Mouse (Mus musculus): ENCODE data around the gene Orm3. TPM values are rescaled to one million over a fixed set of nuclear protein-coding genes. Genes with fewer than 3 reads are reported as not detected.
"Not testable (repeated sequence)": the region's sequence is repeated elsewhere in the genome, so short reads cannot be mapped to it uniquely, and the experiment has no call there.

The Orm3 gene
- not detected in 2 replicates for polyA plus RNA-seq (2016; fragmentation: Nextera tagmentation; extraction: Ambion mirVana)

DNA sequence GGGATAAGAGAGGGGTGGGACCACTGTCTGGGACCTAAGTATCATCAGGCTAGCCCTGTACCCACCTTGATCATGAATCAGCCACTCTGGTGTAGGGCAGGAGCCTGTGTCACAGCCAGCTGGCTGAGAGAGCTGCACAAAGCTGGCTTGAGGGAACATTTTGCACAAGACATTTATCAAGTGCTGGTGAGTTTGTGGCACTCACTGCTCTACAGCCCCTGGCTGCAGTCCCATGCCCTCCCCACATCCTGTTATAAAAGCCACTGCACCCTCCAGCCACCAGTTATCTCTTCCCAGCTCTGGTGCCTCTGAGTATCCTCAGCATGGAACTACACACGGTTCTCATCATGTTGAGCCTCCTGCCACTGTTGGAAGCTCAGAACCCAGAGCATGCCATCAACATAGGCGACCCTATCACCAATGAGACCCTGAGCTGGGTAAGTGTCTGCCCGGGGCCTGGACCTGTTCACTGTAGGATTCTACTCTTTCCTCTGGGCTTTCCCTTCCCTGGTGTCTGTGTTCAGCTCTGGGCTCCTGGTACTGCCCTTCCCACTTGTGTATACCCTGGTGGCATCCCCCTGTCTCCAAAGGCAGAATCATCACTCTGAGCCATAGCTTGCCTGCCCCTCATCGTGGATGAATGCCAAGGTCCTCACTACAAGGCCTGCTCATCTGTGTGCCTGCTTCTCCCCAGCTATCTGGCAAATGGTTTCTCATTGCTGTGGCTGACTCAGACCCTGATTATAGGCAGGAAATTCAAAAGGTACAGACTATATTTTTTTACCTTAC is at the start of gene Orm3:
Gene Orm3, plus strand, starts transcription at position 286 of the 789 bp plus-strand sequence.
- Histone ChIP-seq H3K4me3 (no peak within 1 kb of the TSS), H3K27ac (no peak within 1 kb of the TSS), H3K9me3 (replicated peaks) (no peaks in the 10 kb centered on the region), H3K9ac (no peak within 1 kb of the TSS), H3K36me3 (no peaks in the 10 kb centered on the region), H3K4me2 (no peak within 1 kb of the TSS), H3K4me1 (no peaks in the 10 kb centered on the region), H3K27me3 (replicated peaks) (no peaks in the 10 kb centered on the region; the same call in 1 of the 2 replicates)
- 44% methylated on average over 4 of the region's 4 CpGs for WGBS (ENCODE audit: insufficient replicate concordance)
- no peak for ATAC-seq

DNA sequence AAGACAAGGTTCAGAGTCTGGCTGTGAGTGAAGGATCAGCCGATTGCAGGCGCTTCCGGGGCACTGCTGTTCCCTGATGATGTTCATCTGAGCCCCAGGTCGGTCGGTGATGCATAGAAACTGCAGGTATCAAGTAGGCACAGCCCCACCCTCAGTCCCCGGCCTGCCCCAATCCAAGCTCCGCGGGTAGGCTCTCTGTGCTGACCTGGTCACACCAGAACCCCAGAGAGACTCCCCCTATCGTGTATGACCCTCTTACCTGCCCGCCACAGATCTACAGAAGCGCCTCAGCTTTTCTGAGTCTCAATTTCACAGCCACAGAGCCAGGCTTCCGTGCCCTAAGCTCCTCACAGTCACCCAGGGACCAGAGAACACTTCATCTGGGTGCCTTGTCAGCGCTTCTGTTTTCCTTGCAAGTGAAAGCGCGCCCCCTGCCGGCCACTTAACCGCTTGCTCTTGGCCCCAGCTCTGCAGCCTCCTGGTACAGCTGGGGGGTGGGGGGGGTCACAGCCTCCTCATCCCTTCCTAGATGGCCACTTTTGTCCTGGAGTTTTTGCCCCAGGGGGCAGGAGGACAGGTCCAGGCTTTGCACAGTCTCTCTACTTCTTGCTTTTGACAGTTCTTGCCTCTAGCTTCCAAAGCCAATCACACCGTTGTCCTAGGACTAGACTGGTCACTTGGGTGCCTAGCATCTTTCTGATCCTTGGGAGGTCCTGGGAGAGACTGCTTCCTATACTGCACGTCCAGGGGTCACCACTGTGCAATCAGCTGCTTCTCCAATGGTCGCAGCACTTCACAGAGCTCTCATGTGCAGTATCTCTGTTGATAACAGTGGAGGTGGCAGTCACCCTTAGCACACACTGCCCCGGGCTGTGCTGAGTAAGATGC is 48.5 kb upstream of the Orm3 start:
- 0 out of 2 replicates have a peak, but pooled peaks have one; percentile 22 for ATAC-seq
- H3K4me1 ChIP-seq, result no peaks in the 10 kb centered on the region

DNA sequence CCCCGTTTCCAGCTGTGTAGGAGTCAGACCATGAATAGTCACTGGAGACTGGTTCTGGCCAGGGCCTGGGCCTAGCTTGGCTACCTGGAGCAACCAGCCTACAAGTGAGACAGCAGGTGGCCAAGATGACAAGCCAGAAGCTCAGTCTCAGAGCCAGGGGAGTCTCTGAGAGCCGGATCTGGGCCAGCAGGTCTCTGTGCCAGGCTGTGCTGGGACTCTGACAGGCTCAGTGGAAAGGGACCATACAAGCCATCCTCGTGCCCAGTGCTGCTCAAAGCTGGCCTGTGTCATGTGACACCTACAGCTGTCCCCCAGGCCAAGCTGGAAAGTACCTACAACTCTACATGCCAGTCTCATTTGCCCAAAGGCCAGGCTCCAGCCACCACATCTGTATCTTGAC is 47.6 kb upstream of the Orm3 start:
- no peaks in the 10 kb centered on the region for H3K4me1 ChIP-seq
- no peak overlapping the region for H3K4me3 ChIP-seq
- no peaks in the 10 kb centered on the region for H3K9me3 ChIP-seq (replicated peaks)
- no peak overlapping the region for H3K4me2 ChIP-seq
- 54% methylated on average over 3 of the region's 3 CpGs for WGBS (ENCODE audit: insufficient replicate concordance)
- ATAC-seq, result no peak
- no peak overlapping the region for H3K9ac ChIP-seq
- no peak overlapping the region for H3K27ac ChIP-seq
- no peaks in the 10 kb centered on the region for H3K27me3 ChIP-seq (replicated peaks)
- peaks cover 5% of the 10 kb centered on the region; the same call in 1 of the 2 replicates for H3K36me3 ChIP-seq

More for the DNA sequence above, 48.5 kb upstream of the Orm3 start:
- no peaks in the 10 kb centered on the region for H3K27me3 ChIP-seq (replicated peaks)
- peaks cover 6% of the 10 kb centered on the region; the same call in 1 of the 2 replicates for H3K36me3 ChIP-seq
- no peak overlapping the region for H3K9ac ChIP-seq
- no peaks in the 10 kb centered on the region for H3K9me3 ChIP-seq (replicated peaks)
- no peak overlapping the region for H3K4me3 ChIP-seq
- WGBS (ENCODE audit: insufficient replicate concordance), result 28% methylated on average over 21 of the region's 21 CpGs
- no peak overlapping the region for H3K4me2 ChIP-seq
- no peak overlapping the region for H3K27ac ChIP-seq

DNA sequence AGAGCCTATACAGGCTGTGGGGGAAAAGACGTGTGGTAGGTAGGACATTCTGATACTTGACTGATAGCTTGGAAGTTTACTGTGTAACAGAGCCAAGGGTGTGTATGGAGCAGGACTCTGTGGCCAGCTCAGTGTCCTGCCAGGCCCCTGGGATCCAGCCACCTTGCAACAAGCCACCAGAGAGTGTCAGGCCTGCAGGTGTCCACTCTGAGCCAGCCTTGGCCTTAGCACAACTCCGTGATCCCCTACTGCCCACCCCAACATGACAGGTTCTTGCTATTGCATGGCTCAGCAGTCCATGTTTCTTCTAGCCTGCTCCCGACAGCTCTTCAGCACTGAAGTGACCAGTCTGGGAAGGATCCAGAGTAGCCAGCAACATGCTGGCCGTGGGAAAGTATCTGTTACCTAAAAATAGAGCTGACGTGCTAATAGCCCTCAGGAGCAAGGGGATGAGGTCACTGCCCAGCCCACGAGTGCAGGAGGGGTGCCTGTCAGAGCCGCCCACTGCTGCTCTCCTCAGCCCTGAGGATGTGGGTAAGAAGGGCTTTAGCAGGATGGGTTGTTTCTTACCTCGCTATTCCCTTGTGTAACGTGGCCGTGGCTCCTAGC is 45.6 kb upstream of the Orm3 start:
- no peak overlapping the region for H3K27ac ChIP-seq
- WGBS (ENCODE audit: insufficient replicate concordance), result 45% methylated on average over 10 of the region's 10 CpGs

DNA sequence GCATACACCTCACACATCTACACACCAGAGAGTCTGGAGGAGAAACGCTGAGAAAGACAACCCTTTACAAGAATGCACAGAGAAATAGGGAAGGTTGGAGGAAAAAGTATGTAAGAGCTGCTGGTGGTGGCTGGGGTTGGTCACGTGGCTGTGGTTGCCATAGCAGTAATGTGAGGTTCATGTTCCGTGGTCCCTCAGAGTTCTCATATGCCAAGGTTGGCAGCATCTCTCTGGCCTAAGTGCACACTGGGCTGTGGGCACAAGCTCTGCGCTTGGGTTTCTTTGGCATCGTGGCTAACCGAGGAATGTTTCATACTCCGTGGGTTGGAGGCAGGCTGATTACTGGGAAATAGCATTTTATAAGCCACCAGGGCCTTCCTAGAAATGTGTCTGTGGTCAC is 44.5 kb upstream of the Orm3 start:
- ATAC-seq, result no peak
- no peak overlapping the region for H3K4me3 ChIP-seq
- no peak overlapping the region for H3K27ac ChIP-seq
- WGBS (ENCODE audit: insufficient replicate concordance), result 62% methylated on average over 7 of the region's 7 CpGs
- H3K9me3 ChIP-seq (replicated peaks), result no peaks in the 10 kb centered on the region
- H3K4me1 ChIP-seq, result no peaks in the 10 kb centered on the region
- H3K27me3 ChIP-seq (replicated peaks), result no peaks in the 10 kb centered on the region
- H3K9ac ChIP-seq, result no peak overlapping the region
- no peak overlapping the region for H3K4me2 ChIP-seq
- peaks cover 5% of the 10 kb centered on the region; the same call in 1 of the 2 replicates for H3K36me3 ChIP-seq

More for the DNA sequence above, 45.6 kb upstream of the Orm3 start:
- Histone ChIP-seq H3K4me1 (no peaks in the 10 kb centered on the region), H3K9me3 (replicated peaks) (no peaks in the 10 kb centered on the region), H3K27me3 (replicated peaks) (no peaks in the 10 kb centered on the region), H3K9ac (no peak overlapping the region), H3K4me2 (no peak overlapping the region), H3K4me3 (no peak overlapping the region), H3K36me3 (peaks cover 5% of the 10 kb centered on the region; the same call in 1 of the 2 replicates)
- ATAC-seq, result no peak

DNA sequence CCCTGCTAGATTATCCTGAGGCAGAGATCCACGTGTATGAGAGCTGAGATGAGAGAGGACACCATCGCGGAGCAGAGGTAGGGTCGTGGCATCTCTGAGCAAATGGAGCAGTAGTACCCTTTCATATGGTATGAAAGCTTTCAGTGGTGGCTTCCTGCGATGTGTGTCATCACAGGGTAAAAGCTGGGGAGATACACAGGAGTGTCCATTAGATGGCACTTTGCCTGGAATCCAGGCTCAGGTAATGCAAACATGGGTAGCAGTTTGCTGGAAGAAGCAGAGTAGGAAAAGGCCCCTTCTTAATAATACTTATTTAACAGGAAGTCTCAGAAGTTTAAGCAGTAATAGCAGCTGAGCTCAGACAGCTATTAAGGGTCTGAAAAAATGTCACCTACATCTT is 41.9 kb upstream of the Orm3 start:
- H3K9me3 ChIP-seq (replicated peaks), result no peaks in the 10 kb centered on the region
- no peaks in the 10 kb centered on the region for H3K4me1 ChIP-seq
- WGBS (ENCODE audit: insufficient replicate concordance), result 57% methylated on average over 5 of the region's 5 CpGs
- H3K9ac ChIP-seq, result no peak overlapping the region
- H3K4me2 ChIP-seq, result no peak overlapping the region
- H3K27ac ChIP-seq, result no peak overlapping the region
- H3K36me3 ChIP-seq, result 0 out of 2 replicates have a peak, but pooled peaks cover 7% of the 10 kb centered on the region
- no peaks in the 10 kb centered on the region for H3K27me3 ChIP-seq (replicated peaks)
- H3K4me3 ChIP-seq, result no peak overlapping the region
- no peak for ATAC-seq

DNA sequence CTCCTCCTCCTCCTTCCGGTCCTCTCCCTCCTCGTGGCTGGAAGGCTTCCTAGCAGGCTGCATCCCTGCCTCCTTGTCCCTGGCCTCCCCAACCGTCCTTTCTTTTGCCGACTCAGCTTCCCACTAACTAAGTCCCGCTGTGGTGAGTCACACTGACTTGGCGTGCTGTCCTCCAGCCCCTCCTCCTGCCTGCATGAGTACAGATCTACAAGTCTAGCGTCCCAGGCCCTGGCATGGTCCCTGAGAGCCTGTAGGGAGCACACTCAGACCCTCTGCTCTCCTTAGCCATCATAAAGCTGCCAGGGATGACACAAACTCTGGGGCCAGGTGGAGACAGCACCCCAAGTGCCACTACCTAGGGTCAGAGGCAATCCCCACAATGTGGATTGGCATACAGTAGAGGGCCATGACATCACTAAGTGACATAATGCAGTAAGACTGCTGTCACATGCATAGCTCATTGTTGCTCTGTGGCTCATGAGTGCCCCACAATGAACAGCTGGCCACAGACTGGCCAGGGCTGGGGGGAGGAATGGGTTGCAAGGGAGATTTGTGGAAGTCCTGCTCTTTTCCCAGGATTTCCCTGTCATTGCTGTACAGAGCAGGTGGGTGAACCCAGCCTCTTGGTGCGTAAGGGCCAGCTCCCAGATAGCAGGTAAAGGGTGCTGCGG is 39.8 kb upstream of the Orm3 start:
- no peak overlapping the region for H3K27ac ChIP-seq
- 45% methylated on average over 9 of the region's 9 CpGs for WGBS (ENCODE audit: insufficient replicate concordance)
- H3K27me3 ChIP-seq (replicated peaks), result no peaks in the 10 kb centered on the region; the same call in 1 of the 2 replicates
- no peak for ATAC-seq
- no peaks in the 10 kb centered on the region for H3K4me1 ChIP-seq
- H3K9me3 ChIP-seq (replicated peaks), result no peaks in the 10 kb centered on the region
- peaks cover 7% of the 10 kb centered on the region; the same call in 1 of the 2 replicates for H3K36me3 ChIP-seq
- no peak overlapping the region for H3K9ac ChIP-seq
- H3K4me3 ChIP-seq, result no peak overlapping the region
- H3K4me2 ChIP-seq, result no peak overlapping the region

DNA sequence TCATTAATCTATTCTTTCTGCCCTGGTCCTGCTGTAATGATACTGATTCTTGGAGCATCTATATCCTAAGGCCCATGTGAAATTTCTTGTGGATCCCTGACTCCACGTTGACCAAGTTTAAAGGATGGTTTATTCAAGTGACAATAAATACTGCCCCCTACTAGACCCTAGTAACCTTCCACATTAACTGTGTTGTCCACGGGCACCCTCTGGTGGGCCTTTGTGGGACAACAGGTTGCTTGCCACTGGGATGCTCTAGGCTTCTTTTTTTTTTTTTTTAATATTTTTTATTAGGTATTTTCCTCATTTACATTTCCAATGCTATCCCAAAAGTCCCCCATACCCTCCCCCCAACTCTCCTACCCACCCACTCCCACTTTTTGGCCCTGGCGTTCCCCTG is 36.4 kb upstream of the Orm3 start:
- not testable (repeated sequence) for H3K9ac ChIP-seq; H3K9me3 ChIP-seq (replicated peaks); H3K4me2 ChIP-seq; H3K27me3 ChIP-seq (replicated peaks); ATAC-seq; H3K4me1 ChIP-seq; H3K4me3 ChIP-seq; H3K27ac ChIP-seq
- H3K36me3 ChIP-seq, result peaks cover 35% of the 10 kb centered on the region
- 25% methylated on average over 3 of the region's 3 CpGs for WGBS (ENCODE audit: insufficient replicate concordance)

DNA sequence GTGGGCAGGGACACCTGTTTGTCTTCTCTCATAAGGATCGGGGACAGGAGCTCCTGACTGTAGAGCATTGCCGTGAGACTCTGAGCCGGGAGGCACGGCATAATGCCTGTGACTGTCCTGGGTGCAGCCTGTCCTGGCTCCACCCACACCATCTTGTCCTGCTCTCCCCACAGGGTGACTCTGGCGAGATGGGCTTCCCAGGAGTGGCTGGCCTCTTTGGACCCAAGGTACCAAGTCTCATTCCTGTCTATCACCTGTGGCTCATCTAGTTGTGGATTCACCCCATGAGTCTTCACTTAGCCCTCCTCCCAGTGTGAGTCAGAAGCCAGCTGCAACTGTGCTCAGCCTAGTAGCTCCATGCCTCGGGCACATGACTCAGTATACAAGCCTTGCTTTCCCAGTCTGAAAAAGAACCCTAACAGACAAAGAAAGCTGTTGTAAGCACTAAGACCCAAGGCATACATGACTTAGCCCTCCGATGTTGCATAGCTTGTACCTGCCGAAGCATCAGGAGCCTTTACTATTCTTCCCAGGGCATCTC is 32.6 kb upstream of the Orm3 start:
- 62% methylated on average over 8 of the region's 8 CpGs for WGBS (ENCODE audit: insufficient replicate concordance)
- ATAC-seq, result no peak
- no peak overlapping the region for H3K4me3 ChIP-seq
- no peaks in the 10 kb centered on the region; the same call in 1 of the 2 replicates for H3K27me3 ChIP-seq (replicated peaks)
- H3K9me3 ChIP-seq (replicated peaks), result no peaks in the 10 kb centered on the region
- no peak overlapping the region for H3K4me2 ChIP-seq
- H3K36me3 ChIP-seq, result peaks cover 35% of the 10 kb centered on the region
- no peak overlapping the region for H3K9ac ChIP-seq
- H3K4me1 ChIP-seq, result no peaks in the 10 kb centered on the region
- H3K27ac ChIP-seq, result no peak overlapping the region

DNA sequence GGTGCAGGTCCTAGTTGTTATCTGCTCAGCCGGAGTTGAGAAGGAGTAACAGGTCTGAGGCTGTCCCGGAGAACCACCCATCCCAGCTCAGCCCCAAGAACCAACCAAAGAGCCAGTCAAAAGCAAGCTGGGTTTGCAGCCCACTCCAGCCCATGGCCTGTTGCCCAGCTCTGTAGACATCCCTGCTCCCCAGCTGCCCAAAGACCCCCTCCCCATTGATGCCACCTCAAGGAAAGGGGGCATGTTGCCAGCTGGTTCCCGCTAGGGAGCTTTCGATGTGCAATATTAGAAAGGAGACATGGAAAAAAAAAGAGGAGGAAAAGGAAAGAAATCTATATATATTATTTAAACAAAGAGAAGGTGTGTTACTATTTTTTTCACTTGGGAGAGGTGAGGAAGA is 22.6 kb upstream of the Orm3 start:
- Histone ChIP-seq H3K36me3 (peaks cover 14% of the 10 kb centered on the region), H3K4me3 (no peak overlapping the region), H3K9me3 (replicated peaks) (no peaks in the 10 kb centered on the region), H3K4me1 (no peaks in the 10 kb centered on the region), H3K9ac (no peak overlapping the region), H3K27ac (no peak overlapping the region), H3K4me2 (no peak overlapping the region), H3K27me3 (replicated peaks) (no peaks in the 10 kb centered on the region)
- 86% methylated on average over 4 of the region's 4 CpGs for whole genome bisulfite sequencing (ENCODE audit: insufficient replicate concordance)
- no peak for ATAC-seq

DNA sequence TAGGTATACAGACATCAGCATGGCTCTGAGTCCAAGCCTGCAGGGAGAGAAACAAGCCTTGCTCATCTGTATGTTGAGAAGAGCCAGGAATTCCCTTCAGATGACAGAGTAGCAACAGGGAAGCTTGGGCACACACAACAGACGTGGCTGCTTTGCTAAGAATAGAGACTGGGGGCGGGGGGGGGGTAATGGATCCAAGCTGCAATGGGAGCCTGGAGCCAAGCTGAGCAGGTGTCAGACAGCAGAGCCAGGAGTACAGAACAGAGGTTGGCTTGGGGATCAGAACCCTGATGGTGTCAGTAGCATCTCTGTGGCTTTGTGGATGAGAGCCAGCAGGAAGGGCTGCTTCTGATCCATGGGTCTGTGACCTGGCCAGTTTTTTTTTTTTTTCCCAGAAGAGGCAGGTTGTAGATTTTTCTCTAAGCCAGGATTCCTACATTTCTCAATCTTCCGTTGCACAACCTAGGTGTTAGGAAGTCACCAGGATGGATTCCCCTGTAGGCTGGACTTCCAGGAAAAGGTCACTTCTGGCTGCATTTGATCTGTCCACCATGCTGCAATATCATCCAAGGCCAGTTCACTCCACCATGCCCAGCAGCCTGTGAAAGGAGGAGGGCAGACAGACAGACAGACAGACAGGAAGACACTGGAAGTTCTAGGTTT is 17.4 kb upstream of the Orm3 start:
- Histone ChIP-seq H3K27me3 (replicated peaks) (no peaks in the 10 kb centered on the region), H3K27ac (no peak overlapping the region), H3K9me3 (replicated peaks) (no peaks in the 10 kb centered on the region), H3K4me3 (no peak overlapping the region), H3K9ac (no peak overlapping the region), H3K4me1 (no peaks in the 10 kb centered on the region), H3K4me2 (no peak overlapping the region), H3K36me3 (no peaks in the 10 kb centered on the region)
- WGBS (ENCODE audit: insufficient replicate concordance), result 58% methylated on average over 3 of the region's 3 CpGs
- ATAC-seq, result no peak
